Mouse (Mus musculus) liver, adult 2 months (tissue): ENCODE data around the gene Olig1.

ENCODE experiments used
- CTCF ChIP-seq: fragments of 200-500 bp; IDR thresholded peaks from 2 replicates; pipeline ENCODE4 v1.5.1; 2011; ENCODE audit warnings: low read depth, low read length, control low read depth
- POLR2A ChIP-seq: fragments of 200-500 bp; IDR thresholded peaks from 2 replicates; pipeline ENCODE4 v1.6.1; 2011; ENCODE audit warnings: low read length, control low read depth; ENCODE audit not compliant: insufficient read depth; ENCODE audit errors: extremely low read depth

DNA sequence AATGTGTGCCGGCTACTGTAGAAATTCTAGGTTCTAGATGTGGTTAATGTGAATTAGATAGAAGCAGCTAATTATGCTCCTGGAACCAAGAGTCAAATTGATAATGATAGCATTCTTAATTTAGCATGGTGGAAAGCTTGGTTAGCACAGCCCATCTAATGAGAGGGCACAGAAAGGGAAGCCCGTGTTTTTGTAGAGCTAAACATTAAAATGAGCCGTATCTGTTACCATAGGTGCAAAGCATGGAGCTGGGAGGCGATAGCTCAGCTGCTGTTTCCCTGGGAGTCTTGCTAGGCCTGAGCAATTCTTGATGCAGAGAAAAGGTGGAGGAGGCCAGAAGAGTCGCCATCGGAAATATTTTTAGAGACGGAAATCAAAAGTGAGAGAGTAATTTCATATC is 22.5 kb downstream of the Olig1 start:
- TF ChIP-seq CTCF: no peak
- TF ChIP-seq POLR2A: no peak
